Mouse (Mus musculus) ES-Bruce4 (cell line): ENCODE data around the gene Slc35b3.

Experiments used
- CTCF ChIP-seq: IDR thresholded peaks from one replicate; pipeline ENCODE4 v1.8.1; 2011; ENCODE audit warnings: low read depth, low read length
- POLR2A ChIP-seq: IDR thresholded peaks from one replicate; pipeline ENCODE4 v1.8.1; 2011; ENCODE audit warnings: low read length; ENCODE audit not compliant: insufficient read depth

GRCm38 (mm10) chr13:38946296-38947012, 14.2 kb downstream of the Slc35b3 start:
- TF ChIP-seq CTCF (no peak), POLR2A (no peak)
